18 mouse cellular contexts compared by ENCODE assay signal in genomic region chr12:71458559-71459176, GRCm38 (mm10).
A peak's percentile ranks its signal among the peaks of the same experiment; 100 is the strongest.
DNase-seq lines count a peak whose midpoint lies in the region; ATAC-seq lines count a peak whose summit lies in the region.
"Had no signal": no experiment of that assay in that cellular context is flagged by ENCODE, and none has a peak within 500 bp of the region (broad histone marks: within the 10 kb centered on the region; RNA-seq: fewer than 3 reads in every experiment).

No protein-coding gene starts in this region.

- H3K9me3 ChIP-seq in heart, embryonic 10.5 days: no peaks in the 10 kb centered on the region
- H3K9me3 ChIP-seq in lung, embryonic 15.5 days: no peaks in the 10 kb centered on the region
- H3K9me3 ChIP-seq in embryonic facial prominence, embryonic 13.5 days: no peaks in the 10 kb centered on the region
- H3K9me3 ChIP-seq in stomach, embryonic 16.5 days (replicated peaks; ENCODE audit: control insufficient read depth, low read length): no peaks in the 10 kb centered on the region
- H3K9me3 ChIP-seq: forebrain, embryonic 13.5 days; hindbrain, embryonic 10.5 days; midbrain, embryonic 10.5 days; neural tube, embryonic 12.5 days had no signal

- H3K4me3 ChIP-seq in heart, embryonic 10.5 days: no peak overlapping the region
- peak overlapping the region; percentile 4; the same call in 1 of the 2 replicates for H3K4me3 ChIP-seq in lung, embryonic 15.5 days
- H3K4me3 ChIP-seq in embryonic facial prominence, embryonic 13.5 days: no peak overlapping the region
- no peak overlapping the region for H3K4me3 ChIP-seq in stomach, embryonic 16.5 days (replicated peaks; ENCODE audit: low read length)
- H3K4me3 ChIP-seq: forebrain, embryonic 13.5 days; hindbrain, embryonic 10.5 days; midbrain, embryonic 10.5 days; neural tube, embryonic 12.5 days had no signal

- H3K36me3 ChIP-seq in heart, embryonic 10.5 days: no peaks in the 10 kb centered on the region
- no peaks in the 10 kb centered on the region for H3K36me3 ChIP-seq in lung, embryonic 15.5 days
- H3K36me3 ChIP-seq in embryonic facial prominence, embryonic 13.5 days: no peaks in the 10 kb centered on the region
- H3K36me3 ChIP-seq in stomach, embryonic 16.5 days (ENCODE audit: control insufficient read depth, insufficient read depth, low read length): no peaks in the 10 kb centered on the region
- H3K36me3 ChIP-seq: hindbrain, embryonic 10.5 days; midbrain, embryonic 10.5 days; neural tube, embryonic 12.5 days had no signal

- H3K4me1 ChIP-seq in heart, embryonic 10.5 days: no peaks in the 10 kb centered on the region
- peaks cover 20% of the 10 kb centered on the region for H3K4me1 ChIP-seq in lung, embryonic 15.5 days
- H3K4me1 ChIP-seq in embryonic facial prominence, embryonic 13.5 days: peaks cover 24% of the 10 kb centered on the region
- H3K4me1 ChIP-seq in stomach, embryonic 16.5 days (ENCODE audit: control insufficient read depth, insufficient read depth, low read length): no peaks in the 10 kb centered on the region
- H3K4me1 ChIP-seq: forebrain, embryonic 13.5 days; hindbrain, embryonic 10.5 days had no signal

- peak overlapping the region; percentile 38; the same call in 1 of the 2 replicates for H3K4me2 ChIP-seq in lung, embryonic 15.5 days
- H3K4me2 ChIP-seq in embryonic facial prominence, embryonic 13.5 days: no peak overlapping the region
- H3K4me2 ChIP-seq in stomach, embryonic 16.5 days (ENCODE audit: low read depth, low read length): no peak overlapping the region
- H3K4me2 ChIP-seq: forebrain, embryonic 13.5 days; neural tube, embryonic 12.5 days had no signal

- H3K27ac ChIP-seq in heart, embryonic 10.5 days: no peak overlapping the region
- H3K27ac ChIP-seq in lung, embryonic 15.5 days: peak overlapping the region; percentile 27
- H3K27ac ChIP-seq in embryonic facial prominence, embryonic 13.5 days: peak overlapping the region; percentile 52
- peak overlapping the region; percentile 51 for H3K27ac ChIP-seq in stomach, embryonic 16.5 days (ENCODE audit: low read length)
- H3K27ac ChIP-seq: forebrain, embryonic 13.5 days; hindbrain, embryonic 10.5 days; midbrain, embryonic 10.5 days; neural tube, embryonic 12.5 days had no signal

- H3K27me3 ChIP-seq in heart, embryonic 10.5 days (ENCODE audit: insufficient read depth, poor library complexity, severe bottlenecking): no peaks in the 10 kb centered on the region; the same call in 1 of the 2 replicates
- H3K27me3 ChIP-seq in lung, embryonic 15.5 days: no peaks in the 10 kb centered on the region
- no peaks in the 10 kb centered on the region; the same call in 1 of the 2 replicates for H3K27me3 ChIP-seq in embryonic facial prominence, embryonic 13.5 days
- H3K27me3 ChIP-seq in stomach, embryonic 16.5 days (ENCODE audit: control insufficient read depth, insufficient read depth, low read length): no peaks in the 10 kb centered on the region
- H3K27me3 ChIP-seq: forebrain, embryonic 13.5 days; neural tube, embryonic 12.5 days had no signal

- ATAC-seq in lung, embryonic 15.5 days (ENCODE audit: borderline replicate concordance, extremely low read depth, low FRiP score, low TSS enrichment): peak; percentile 32; the same call in 1 of the 2 replicates
- ATAC-seq in embryonic facial prominence, embryonic 13.5 days (ENCODE audit: insufficient number of reproducible peaks, insufficient read depth, low FRiP score, low TSS enrichment, low read depth): no peak
- peak; percentile 66; the same call in 1 of the 2 replicates for ATAC-seq in stomach, embryonic 16.5 days (ENCODE audit: insufficient read depth, low FRiP score)
- ATAC-seq: activated CD4-positive, CD25-positive, alpha-beta regulatory T cell, adult 4 months; forebrain, embryonic 13.5 days; liver, postnatal 0 days had no signal

- WGBS in heart, embryonic 10.5 days: 67% methylated on average over 12 of the region's 12 CpGs
- 36% methylated on average over 12 of the region's 12 CpGs for WGBS in lung, embryonic 15.5 days
- 52% methylated on average over 12 of the region's 12 CpGs for WGBS in embryonic facial prominence, embryonic 13.5 days
- WGBS in stomach, embryonic 16.5 days: 30% methylated on average over 12 of the region's 12 CpGs

- peak; percentile 36 for DNase-seq in heart, embryonic 10.5 days (ENCODE audit: low spot score)
- no peak for DNase-seq in heart, adult 9 months (ENCODE audit: low spot score in 2 of 2)
- no peak for DNase-seq in lung, postnatal 14 days
- no peak for DNase-seq in urinary bladder, postnatal 36 days (ENCODE audit: low spot score in 2 of 2)
- DNase-seq: adrenal gland, postnatal 14 days; cerebellum, adult 2 months; kidney, postnatal 10 days; liver; liver, postnatal 0 days; thymus, postnatal 36 days had no signal

- no peak overlapping the region for H3K9ac ChIP-seq in lung, embryonic 15.5 days
- H3K9ac ChIP-seq in embryonic facial prominence, embryonic 13.5 days: no peak overlapping the region
- H3K9ac ChIP-seq in stomach, embryonic 16.5 days (ENCODE audit: low read length): no peak overlapping the region
- H3K9ac ChIP-seq: forebrain, embryonic 13.5 days; liver, postnatal 0 days; neural tube, embryonic 12.5 days had no signal
